Mouse (Mus musculus): ENCODE results near the gene Cacna1d. TPM values are rescaled to one million over a fixed set of nuclear protein-coding genes. Genes with fewer than 3 reads are reported as not detected.

Cacna1d gene
- polyA plus RNA-seq, 1 experiment from 2014 or later, result 8.2 TPM

DNA sequence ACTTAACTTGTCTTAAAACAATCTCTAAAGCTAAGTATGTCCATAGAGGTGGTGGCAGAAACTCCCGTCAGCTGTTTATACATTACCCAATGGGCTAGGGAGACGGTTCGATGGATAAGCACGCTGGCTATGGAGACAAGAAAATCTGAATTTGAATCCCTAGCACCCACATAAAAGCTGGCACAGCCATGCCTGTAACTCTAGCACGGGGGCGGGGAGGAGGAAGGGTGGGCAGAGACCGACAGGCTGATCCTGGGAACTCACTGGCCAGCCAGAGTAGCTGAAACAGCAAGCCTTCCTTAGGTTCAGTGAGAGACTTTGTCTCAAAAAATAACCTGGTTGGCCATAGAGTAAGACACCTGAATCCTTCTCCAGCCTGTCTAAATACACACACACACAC is 33.8 kb downstream of the Cacna1d start:
- 64% methylated on average over 7 of the region's 7 CpGs for WGBS
- H3K4me3 ChIP-seq, result no peak overlapping the region
- 0 out of 2 replicates have a peak, but pooled peaks cover 2% of the 10 kb centered on the region for H3K27me3 ChIP-seq
- no peaks in the 10 kb centered on the region for H3K36me3 ChIP-seq
- no peaks in the 10 kb centered on the region for H3K9me3 ChIP-seq
- H3K27ac ChIP-seq (replicated peaks), result no peak overlapping the region
- no peak for ATAC-seq (replicated peaks)
- H3K4me1 ChIP-seq, result no peaks in the 10 kb centered on the region
- H3K4me2 ChIP-seq (replicated peaks), result no peak overlapping the region
- no peak overlapping the region for H3K9ac ChIP-seq (replicated peaks)

DNA sequence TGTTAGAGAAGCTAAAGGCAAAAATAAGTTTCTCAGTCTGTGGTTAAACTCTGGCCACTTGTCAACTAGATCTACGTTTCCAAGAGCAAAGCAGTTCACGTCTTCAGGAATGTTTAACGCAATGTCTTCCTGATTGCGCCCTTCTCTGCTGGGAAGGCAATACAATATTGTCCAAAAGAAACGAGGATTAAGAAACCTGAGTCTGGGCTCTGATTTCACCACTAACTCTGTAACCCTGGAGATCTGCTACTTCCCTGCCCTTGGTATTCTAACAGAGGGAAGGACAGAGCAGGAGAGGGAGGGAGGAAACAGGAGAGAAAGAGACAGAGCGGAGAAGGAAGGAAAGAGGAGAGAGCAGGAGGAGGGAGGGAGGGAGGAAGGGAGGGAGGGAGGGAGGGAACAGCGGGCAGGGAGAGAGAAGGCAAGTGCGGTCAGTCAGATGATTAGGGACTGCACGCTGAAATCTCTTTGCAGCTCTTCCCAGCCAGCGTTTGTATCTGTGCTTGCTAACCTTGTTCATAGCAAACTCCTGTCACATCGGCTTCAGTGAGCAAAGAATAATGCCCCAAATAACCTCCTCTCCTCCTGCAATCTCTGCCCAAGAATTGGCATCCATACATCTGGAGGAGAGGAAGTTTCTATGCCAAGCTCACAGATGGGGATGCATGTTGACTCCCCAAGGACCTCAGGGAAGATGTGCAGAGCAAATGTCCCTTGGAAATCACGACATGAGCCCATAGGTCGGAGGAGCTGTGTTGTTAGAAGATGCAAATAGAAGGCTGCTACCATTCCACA is 35.3 kb downstream of the Cacna1d start:
- H3K36me3 ChIP-seq, result no peaks in the 10 kb centered on the region
- WGBS, result 18% methylated on average over 13 of the region's 13 CpGs
- no peaks in the 10 kb centered on the region for H3K4me1 ChIP-seq
- 0 out of 2 replicates have a peak, but pooled peaks cover 2% of the 10 kb centered on the region for H3K27me3 ChIP-seq
- no peak for ATAC-seq (replicated peaks)
- H3K9me3 ChIP-seq, result no peaks in the 10 kb centered on the region
- no peak overlapping the region for H3K9ac ChIP-seq (replicated peaks)
- no peak overlapping the region for H3K4me2 ChIP-seq (replicated peaks)
- H3K27ac ChIP-seq (replicated peaks), result no peak overlapping the region
- no peak overlapping the region for H3K4me3 ChIP-seq

DNA sequence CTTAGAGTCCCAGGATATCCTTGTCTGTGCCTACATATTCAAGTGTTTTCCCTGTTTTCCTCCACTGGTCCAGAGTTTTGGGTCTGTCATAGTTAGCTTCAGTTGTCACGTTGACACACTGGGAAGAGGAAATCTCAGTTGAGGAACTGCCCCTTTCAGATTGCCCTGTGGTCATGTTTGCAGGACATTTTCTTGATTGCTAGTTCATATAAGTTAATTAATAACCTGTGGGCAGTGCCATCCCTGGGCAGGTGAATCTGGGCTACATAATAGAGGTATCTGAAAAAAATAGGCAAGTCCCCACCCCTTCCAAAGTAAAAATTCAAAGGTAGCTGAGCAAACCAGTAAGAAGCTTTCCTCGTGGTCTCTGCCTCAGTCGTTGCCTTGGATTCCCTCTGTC is 51.3 kb downstream of the Cacna1d start:
- no peak overlapping the region for H3K4me3 ChIP-seq
- no peaks in the 10 kb centered on the region for H3K36me3 ChIP-seq
- ATAC-seq (replicated peaks), result no peak
- H3K4me1 ChIP-seq, result no peaks in the 10 kb centered on the region
- no peak overlapping the region for H3K27ac ChIP-seq (replicated peaks)
- no peaks in the 10 kb centered on the region for H3K9me3 ChIP-seq
- no peak overlapping the region for H3K9ac ChIP-seq (replicated peaks)
- WGBS, result 80% methylated on average over 3 of the region's 3 CpGs
- H3K27me3 ChIP-seq, result no peaks in the 10 kb centered on the region
- H3K4me2 ChIP-seq (replicated peaks), result no peak overlapping the region

DNA sequence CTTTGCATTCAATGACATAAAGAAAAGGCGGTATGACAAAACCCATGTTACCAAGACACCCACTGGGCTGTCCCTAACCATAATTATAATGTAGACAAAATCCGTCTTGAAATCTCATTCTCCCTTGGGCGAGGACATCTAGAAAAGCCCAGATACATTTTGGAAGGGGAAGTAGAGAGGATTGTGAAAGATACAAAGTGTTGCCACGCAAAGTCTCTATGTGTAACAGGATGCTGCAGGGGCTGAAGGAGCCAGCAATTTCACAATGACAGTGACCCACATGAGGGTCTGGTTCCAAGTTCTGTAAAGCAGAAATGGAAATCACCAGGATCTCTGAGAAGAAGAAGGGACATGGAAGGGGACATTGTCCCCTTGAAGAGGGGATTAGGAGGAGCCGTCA is 55.9 kb downstream of the Cacna1d start:
- H3K4me2 ChIP-seq (replicated peaks), result no peak overlapping the region
- 88% methylated on average over 5 of the region's 5 CpGs for WGBS

DNA sequence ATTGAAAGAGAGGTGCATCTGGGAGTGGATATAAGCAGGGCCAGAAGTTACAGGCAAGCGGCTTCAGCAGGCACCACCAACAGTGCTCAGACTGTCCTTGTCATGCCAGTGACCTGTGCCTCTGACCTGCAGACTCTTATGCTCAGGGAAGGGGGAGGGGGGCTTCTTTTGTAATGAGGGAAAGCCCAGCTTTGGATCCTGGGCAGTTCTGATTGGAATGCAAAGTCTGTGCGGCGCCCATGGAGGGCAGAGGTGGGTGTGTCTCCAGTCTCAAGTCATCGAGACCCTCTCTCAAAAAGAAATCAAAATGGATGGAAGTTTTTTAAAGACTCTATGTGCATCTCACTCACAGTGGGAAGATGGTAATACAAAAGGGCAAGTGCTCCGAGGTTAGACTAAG is 60.8 kb downstream of the Cacna1d start:
- Histone ChIP-seq H3K4me3 (no peak overlapping the region), H3K9ac (replicated peaks) (no peak overlapping the region), H3K4me2 (replicated peaks) (no peak overlapping the region), H3K27me3 (no peaks in the 10 kb centered on the region), H3K9me3 (no peaks in the 10 kb centered on the region), H3K27ac (replicated peaks) (no peak overlapping the region), H3K4me1 (no peaks in the 10 kb centered on the region), H3K36me3 (no peaks in the 10 kb centered on the region)
- 62% methylated on average over 5 of the region's 5 CpGs for WGBS
- no peak for ATAC-seq (replicated peaks)

More for the DNA sequence above, 55.9 kb downstream of the Cacna1d start:
- H3K4me3 ChIP-seq, result no peak overlapping the region
- H3K9me3 ChIP-seq, result no peaks in the 10 kb centered on the region
- H3K9ac ChIP-seq (replicated peaks), result no peak overlapping the region
- ATAC-seq (replicated peaks), result no peak
- H3K27me3 ChIP-seq, result no peaks in the 10 kb centered on the region
- H3K4me1 ChIP-seq, result no peaks in the 10 kb centered on the region
- H3K36me3 ChIP-seq, result no peaks in the 10 kb centered on the region
- no peak overlapping the region for H3K27ac ChIP-seq (replicated peaks)

DNA sequence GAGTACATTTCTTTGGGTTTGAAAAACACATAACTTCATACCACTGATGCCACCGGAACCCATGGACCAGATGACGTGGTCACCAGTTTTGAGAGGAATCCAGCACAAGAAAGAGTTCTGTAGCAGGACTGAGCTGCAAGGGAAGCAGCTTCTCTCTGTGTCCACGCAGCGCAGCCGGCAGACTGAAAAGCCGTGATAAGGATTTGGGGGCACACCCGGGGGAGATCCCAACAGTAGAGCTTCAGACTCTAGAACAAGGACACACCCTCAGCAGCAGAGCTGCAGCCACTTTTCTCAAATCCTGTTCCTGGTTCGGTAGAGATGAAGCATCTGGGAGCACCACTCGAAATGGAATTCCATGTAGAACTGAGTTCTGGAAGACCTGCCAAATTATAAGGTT is 61.2 kb downstream of the Cacna1d start:
- Histone ChIP-seq H3K27ac (replicated peaks) (no peak overlapping the region), H3K9me3 (no peaks in the 10 kb centered on the region), H3K36me3 (no peaks in the 10 kb centered on the region), H3K4me2 (replicated peaks) (no peak overlapping the region), H3K9ac (replicated peaks) (no peak overlapping the region), H3K4me1 (no peaks in the 10 kb centered on the region), H3K4me3 (no peak overlapping the region), H3K27me3 (no peaks in the 10 kb centered on the region)
- no peak for ATAC-seq (replicated peaks)
- 89% methylated on average over 9 of the region's 9 CpGs for WGBS

DNA sequence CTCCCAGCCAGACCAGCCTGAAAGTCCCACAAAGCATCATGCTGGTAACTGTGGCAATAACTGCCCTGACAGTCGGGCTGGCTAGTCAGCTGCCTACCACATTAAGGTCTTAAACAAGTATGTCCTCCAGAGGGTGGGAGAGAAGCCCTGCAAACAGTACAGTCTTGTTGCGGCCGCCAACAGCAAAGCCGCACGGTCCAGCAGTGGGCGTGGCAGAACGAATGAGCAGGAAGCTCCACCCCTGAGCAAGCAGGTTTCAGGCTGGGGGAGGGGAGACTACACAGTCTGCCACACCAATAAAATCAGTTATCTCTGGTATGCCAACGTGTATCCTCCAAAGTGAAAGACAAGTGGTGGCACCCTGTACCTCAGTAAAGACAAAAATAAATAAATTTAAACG is 61.6 kb downstream of the Cacna1d start:
- H3K4me2 ChIP-seq (replicated peaks), result no peak overlapping the region
- no peaks in the 10 kb centered on the region for H3K27me3 ChIP-seq
- 75% methylated on average over 9 of the region's 9 CpGs for WGBS
- no peaks in the 10 kb centered on the region for H3K9me3 ChIP-seq
- no peak for ATAC-seq (replicated peaks)
- H3K36me3 ChIP-seq, result no peaks in the 10 kb centered on the region
- H3K9ac ChIP-seq (replicated peaks), result no peak overlapping the region
- no peak overlapping the region for H3K4me3 ChIP-seq
- no peak overlapping the region for H3K27ac ChIP-seq (replicated peaks)
- no peaks in the 10 kb centered on the region for H3K4me1 ChIP-seq

DNA sequence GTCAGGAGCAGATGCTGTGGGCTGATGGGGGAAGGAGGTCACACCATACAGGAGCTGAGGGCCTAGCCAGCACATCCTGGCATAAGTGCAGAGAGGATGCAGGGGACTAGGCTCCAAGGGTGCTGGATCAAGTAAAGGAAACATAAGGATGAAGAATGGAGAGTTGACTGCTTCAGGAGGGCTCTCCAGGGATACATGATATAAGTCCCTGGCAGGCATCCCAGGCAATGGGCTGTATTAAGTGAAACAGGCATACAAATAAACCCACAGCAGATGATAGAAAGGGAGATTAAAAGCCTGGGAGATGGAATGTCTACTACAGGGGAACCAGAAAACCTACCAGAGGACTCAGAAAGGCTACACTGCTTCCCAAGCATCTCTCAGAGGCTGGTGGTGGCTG is 62.5 kb downstream of the Cacna1d start:
- no peak for ATAC-seq (replicated peaks)
- H3K9ac ChIP-seq (replicated peaks), result no peak overlapping the region
- H3K4me2 ChIP-seq (replicated peaks), result no peak overlapping the region
- H3K9me3 ChIP-seq, result no peaks in the 10 kb centered on the region
- H3K4me1 ChIP-seq, result no peaks in the 10 kb centered on the region
- H3K36me3 ChIP-seq, result no peaks in the 10 kb centered on the region
- no peak overlapping the region for H3K27ac ChIP-seq (replicated peaks)
- H3K27me3 ChIP-seq, result no peaks in the 10 kb centered on the region
- H3K4me3 ChIP-seq, result no peak overlapping the region

DNA sequence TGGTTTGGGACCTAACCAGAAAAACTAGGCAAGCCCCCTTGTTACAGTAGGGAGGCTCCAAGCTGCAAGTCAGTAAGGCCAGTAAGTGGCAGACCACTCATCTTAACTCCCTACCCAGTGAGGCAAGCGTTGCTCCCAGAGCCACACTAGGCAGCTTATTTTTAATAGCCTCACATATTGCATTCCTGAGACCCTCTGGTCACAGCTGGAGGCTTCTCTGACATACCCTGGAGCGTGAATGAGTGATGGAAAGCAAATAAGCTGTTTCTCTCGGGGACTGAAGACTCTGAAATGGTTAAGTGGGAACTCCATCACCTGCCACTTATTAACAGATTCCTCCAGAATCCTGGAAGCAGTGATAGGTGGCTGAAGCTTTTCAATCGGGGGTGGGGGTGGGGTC is 65.4 kb downstream of the Cacna1d start:
- H3K9ac ChIP-seq (replicated peaks), result no peak overlapping the region
- no peak overlapping the region for H3K27ac ChIP-seq (replicated peaks)
- H3K4me2 ChIP-seq (replicated peaks), result no peak overlapping the region
- no peaks in the 10 kb centered on the region for H3K4me1 ChIP-seq
- H3K4me3 ChIP-seq, result no peak overlapping the region
- no peak for ATAC-seq (replicated peaks)
- no peaks in the 10 kb centered on the region for H3K9me3 ChIP-seq
- 15% methylated on average over 4 of the region's 4 CpGs for WGBS
- no peaks in the 10 kb centered on the region for H3K36me3 ChIP-seq
- H3K27me3 ChIP-seq, result no peaks in the 10 kb centered on the region

DNA sequence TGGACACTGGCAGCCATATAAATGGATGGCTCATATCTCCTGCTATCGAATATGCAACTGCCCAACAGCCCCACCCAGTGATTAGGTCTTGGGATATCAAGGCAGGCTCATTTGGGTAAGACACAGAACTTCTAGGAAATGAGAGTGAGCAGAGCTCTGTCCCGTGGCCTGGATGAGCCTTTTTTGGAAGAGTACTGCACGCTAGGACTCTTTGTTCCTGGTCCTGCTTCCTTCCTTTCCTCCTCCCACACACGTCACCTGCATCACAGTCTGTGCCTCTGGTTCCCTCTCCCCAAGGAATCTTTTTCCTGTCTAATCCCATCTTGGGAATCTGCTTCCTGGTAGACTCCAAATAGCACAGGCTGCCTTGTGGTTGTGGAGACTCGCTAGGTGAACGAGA is 66.1 kb downstream of the Cacna1d start:
- Histone ChIP-seq H3K4me1 (no peaks in the 10 kb centered on the region), H3K9ac (replicated peaks) (no peak overlapping the region), H3K9me3 (no peaks in the 10 kb centered on the region), H3K27ac (replicated peaks) (no peak overlapping the region), H3K27me3 (no peaks in the 10 kb centered on the region), H3K4me2 (replicated peaks) (no peak overlapping the region), H3K4me3 (no peak overlapping the region), H3K36me3 (no peaks in the 10 kb centered on the region)
- WGBS, result 74% methylated on average over 6 of the region's 6 CpGs
- ATAC-seq (replicated peaks), result no peak

DNA sequence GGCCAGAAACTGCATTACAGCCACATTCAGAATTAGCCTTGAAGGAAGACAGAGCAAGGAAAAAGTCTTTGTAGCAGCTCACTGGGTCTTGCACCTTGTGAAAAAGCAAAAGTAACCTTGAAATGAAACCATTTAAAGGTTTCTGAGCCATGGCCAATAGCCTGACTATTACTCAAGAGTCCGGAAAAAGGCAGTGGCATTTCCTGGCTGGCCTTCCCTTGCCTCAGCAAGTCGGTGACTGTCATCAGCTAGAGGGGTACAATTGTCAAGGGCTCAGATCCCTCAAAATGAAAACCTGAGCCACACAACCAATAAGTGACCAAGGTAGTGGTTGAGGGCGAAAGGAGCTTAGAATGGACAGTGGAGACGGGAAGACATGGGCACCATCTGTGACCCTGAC is 66.6 kb downstream of the Cacna1d start:
- no peaks in the 10 kb centered on the region for H3K27me3 ChIP-seq
- WGBS, result 92% methylated on average over 4 of the region's 4 CpGs
- no peaks in the 10 kb centered on the region for H3K4me1 ChIP-seq
- no peak overlapping the region for H3K4me3 ChIP-seq
- ATAC-seq (replicated peaks), result no peak
- H3K36me3 ChIP-seq, result no peaks in the 10 kb centered on the region
- H3K9ac ChIP-seq (replicated peaks), result no peak overlapping the region
- H3K9me3 ChIP-seq, result no peaks in the 10 kb centered on the region
- no peak overlapping the region for H3K27ac ChIP-seq (replicated peaks)
- no peak overlapping the region for H3K4me2 ChIP-seq (replicated peaks)

DNA sequence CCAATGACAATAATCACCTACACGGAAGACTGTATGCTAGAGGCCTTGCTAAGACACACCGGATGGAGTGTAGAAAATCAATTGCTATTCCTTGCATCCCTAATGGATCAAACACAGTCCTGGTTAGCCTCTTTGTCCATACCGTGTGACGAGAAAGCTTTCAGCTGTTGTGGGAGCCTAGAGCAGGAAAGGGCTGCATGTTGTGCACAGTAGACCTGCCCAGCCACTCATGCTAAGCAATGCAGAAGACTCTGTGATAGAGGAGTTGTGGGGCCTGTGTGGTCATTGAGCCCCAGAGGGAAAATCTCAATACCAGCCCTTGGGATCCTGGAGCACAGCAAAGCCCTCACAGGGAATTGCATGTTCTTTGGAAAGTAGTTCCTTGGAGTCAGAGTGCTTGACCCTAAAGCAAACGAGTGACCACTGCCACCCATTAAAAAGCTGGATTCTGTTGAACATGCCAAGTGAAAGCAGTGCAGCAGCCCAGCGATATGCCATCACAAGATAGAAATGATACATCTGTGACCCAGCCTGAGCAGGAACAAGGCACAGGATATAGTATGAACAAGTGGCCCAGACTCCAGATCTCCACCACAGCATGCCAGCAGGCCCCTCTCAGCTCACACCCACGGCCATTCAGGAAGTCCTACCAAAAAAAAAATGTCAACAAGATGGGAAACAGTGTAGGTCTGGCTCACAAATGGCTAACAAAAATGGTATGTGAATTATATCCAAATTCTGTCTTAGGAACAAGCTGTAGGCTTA is 68.7 kb downstream of the Cacna1d start:
- Histone ChIP-seq H3K4me1 (no peaks in the 10 kb centered on the region), H3K27me3 (no peaks in the 10 kb centered on the region), H3K4me3 (no peak overlapping the region), H3K27ac (replicated peaks) (no peak overlapping the region), H3K36me3 (no peaks in the 10 kb centered on the region), H3K9me3 (no peaks in the 10 kb centered on the region), H3K9ac (replicated peaks) (no peak overlapping the region), H3K4me2 (replicated peaks) (no peak overlapping the region)
- 89% methylated on average over 7 of the region's 7 CpGs for WGBS
- no peak for ATAC-seq (replicated peaks)

Data from forebrain, embryonic 15.5 days (tissue).